Mouse (Mus musculus): ENCODE data around the gene Rnpep. TPM values are rescaled to one million over a fixed set of nuclear protein-coding genes. Genes with fewer than 3 reads are reported as not detected.
A peak's percentile ranks its signal among the peaks of the same experiment; 100 is the strongest.

The Rnpep gene
- total and polyA plus RNA-seq, 2 experiments = 20.2 to 22.0 TPM

DNA sequence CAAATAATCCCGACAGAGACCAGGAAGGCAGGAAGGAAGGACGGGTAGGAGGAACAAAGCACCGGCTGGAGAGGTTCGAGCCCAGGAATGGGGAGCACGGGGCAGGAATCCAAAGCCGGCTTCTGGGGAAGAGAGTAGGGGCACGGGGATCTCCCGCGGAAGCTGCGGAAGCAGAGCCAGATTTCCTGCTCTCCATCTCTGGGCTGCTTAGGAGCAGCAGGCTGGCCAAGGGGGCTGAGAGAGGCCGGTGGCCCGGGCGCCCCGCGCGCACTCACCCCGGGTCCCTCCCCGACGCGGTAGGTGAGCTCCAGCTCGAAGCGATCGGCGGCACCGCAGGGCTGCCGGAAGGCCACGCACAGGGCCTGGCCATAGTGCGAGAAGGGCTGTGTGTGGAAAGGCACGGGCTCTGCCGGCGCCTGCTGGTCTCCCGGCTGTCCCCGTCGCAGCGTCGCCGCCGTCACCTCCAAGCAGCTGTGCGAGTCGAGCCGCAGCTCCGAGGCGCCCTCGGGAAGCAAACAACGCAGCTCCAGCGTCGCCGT is 528 bp downstream of the Rnpep start:
- H3K79me2 ChIP-seq (ENCODE audit: control insufficient read depth, insufficient read depth, low read length) = no peaks in the 10 kb centered on the region; the same call in 1 of the 2 replicates
- under 1% methylated on average over 47 of the region's 48 CpGs for WGBS
- peak overlapping the region; percentile 88 for H3K27ac ChIP-seq (replicated peaks; ENCODE audit: insufficient read depth, low read depth, low read length)
- H3K4me3 ChIP-seq (ENCODE audit: insufficient read depth, low read depth, low read length) = peak overlapping the region; percentile 84
- TF ChIP-seq CTCF (IDR thresholded peaks at IDR 0.05; ENCODE audit: low read depth, low read length) (no peak), POLR2A (IDR thresholded peaks at IDR 0.05; ENCODE audit: extremely low read depth, insufficient read depth, low read length) (no peak)
- H3K9ac ChIP-seq (ENCODE audit: low read depth, low read length) = peak overlapping the region; percentile 94
- peak; percentile 43 for DNase-seq (ENCODE audit: extremely low read depth, low read depth, low spot score)
- no peaks in the 10 kb centered on the region for H3K27me3 ChIP-seq (ENCODE audit: control insufficient read depth, insufficient read depth, low read length)
- peaks cover 12% of the 10 kb centered on the region for H3K4me1 ChIP-seq (ENCODE audit: control insufficient read depth, insufficient read depth, low read length)
- H3K36me3 ChIP-seq (ENCODE audit: control insufficient read depth, insufficient read depth, low read length) = peaks cover 11% of the 10 kb centered on the region

DNA sequence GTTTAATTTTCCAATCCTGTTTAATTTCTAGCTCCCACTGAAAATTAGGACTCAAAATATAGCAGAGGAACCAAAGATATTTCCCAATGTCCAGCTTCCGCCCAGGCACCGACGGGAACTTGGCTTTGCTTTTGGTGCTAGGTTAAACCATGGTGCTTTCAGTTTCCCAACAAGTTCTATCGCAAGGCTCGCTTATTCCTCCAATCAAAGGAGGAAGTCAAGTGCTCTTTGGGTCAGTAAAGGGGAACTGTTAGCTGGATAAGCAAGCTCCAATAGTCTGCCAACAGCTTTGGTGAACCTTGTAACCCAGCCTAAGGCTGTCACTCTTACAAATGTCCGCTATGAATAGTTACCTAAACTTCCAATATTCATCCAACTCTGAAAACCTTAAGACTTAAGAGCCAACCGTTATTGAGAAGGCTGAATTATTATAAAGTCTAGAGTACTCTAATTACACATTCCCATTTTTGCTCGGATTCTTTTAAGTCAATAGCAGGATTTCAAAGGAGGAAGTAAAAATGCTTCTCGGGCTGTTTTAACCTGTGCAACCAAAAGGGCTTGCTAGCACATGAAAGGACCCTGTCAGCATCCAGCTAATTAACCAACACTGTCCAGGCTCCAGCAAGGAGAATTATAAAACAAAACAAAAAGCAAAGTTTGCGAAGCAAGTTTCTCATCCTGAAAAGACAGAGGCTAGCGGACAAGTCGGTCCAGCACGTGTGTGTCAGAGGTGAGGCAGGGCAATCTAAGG is 1.2 kb downstream of the Rnpep start:
- H3K27me3 ChIP-seq (ENCODE audit: control insufficient read depth, insufficient read depth, low read length) = no peaks in the 10 kb centered on the region
- peak overlapping the region; percentile 84 for H3K4me3 ChIP-seq (ENCODE audit: insufficient read depth, low read depth, low read length)
- under 1% methylated on average over 13 of the region's 13 CpGs for WGBS
- H3K36me3 ChIP-seq (ENCODE audit: control insufficient read depth, insufficient read depth, low read length) = peaks cover 16% of the 10 kb centered on the region
- DNase-seq (ENCODE audit: extremely low read depth, low read depth, low spot score) = peak; percentile 96
- peaks cover 12% of the 10 kb centered on the region for H3K4me1 ChIP-seq (ENCODE audit: control insufficient read depth, insufficient read depth, low read length)
- H3K9ac ChIP-seq (ENCODE audit: low read depth, low read length) = peak overlapping the region; percentile 94
- peak overlapping the region; percentile 88 for H3K27ac ChIP-seq (replicated peaks; ENCODE audit: insufficient read depth, low read depth, low read length)
- no peaks in the 10 kb centered on the region; the same call in 1 of the 2 replicates for H3K79me2 ChIP-seq (ENCODE audit: control insufficient read depth, insufficient read depth, low read length)
- TF ChIP-seq CTCF (IDR thresholded peaks at IDR 0.05; ENCODE audit: low read depth, low read length) (no peak), POLR2A (IDR thresholded peaks at IDR 0.05; ENCODE audit: extremely low read depth, insufficient read depth, low read length) (no peak)

DNA sequence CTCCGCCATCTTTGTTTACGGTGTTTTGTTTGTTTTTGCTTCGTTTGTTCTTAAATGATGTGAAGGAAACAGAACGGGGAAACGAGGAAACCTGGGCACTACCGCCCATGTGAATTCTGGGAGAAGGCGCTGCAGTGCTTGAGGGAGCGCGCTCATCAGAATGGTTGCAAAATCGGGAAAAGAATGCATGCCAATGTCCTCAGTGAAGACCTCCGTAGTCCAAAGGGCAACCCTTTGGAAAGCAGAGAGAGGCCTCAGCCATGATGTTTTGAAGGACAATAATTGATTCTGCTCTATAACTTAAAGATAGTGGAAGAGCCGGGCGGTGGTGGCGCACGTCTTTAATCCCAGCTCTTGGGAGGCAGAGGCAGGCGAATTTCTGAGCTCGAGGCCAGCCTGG is 2.0 kb downstream of the Rnpep start:
- no peak for TF ChIP-seq POLR2A (IDR thresholded peaks at IDR 0.05; ENCODE audit: extremely low read depth, insufficient read depth, low read length)
- TF ChIP-seq CTCF (IDR thresholded peaks at IDR 0.05; ENCODE audit: low read depth, low read length) = no peak
- peak; percentile 68 for DNase-seq (ENCODE audit: extremely low read depth, low read depth, low spot score)
- WGBS = 47% methylated on average over 17 of the region's 17 CpGs
- Histone ChIP-seq H3K27me3 (ENCODE audit: control insufficient read depth, insufficient read depth, low read length) (no peaks in the 10 kb centered on the region), H3K4me3 (ENCODE audit: insufficient read depth, low read depth, low read length) (peak overlapping the region; percentile 13; the same call in 1 of the 2 replicates), H3K79me2 (ENCODE audit: control insufficient read depth, insufficient read depth, low read length) (no peaks in the 10 kb centered on the region; the same call in 1 of the 2 replicates), H3K27ac (replicated peaks; ENCODE audit: insufficient read depth, low read depth, low read length) (peak overlapping the region; percentile 77), H3K4me1 (ENCODE audit: control insufficient read depth, insufficient read depth, low read length) (peaks cover 12% of the 10 kb centered on the region), H3K9ac (ENCODE audit: low read depth, low read length) (no peak overlapping the region), H3K36me3 (ENCODE audit: control insufficient read depth, insufficient read depth, low read length) (peaks cover 25% of the 10 kb centered on the region)

DNA sequence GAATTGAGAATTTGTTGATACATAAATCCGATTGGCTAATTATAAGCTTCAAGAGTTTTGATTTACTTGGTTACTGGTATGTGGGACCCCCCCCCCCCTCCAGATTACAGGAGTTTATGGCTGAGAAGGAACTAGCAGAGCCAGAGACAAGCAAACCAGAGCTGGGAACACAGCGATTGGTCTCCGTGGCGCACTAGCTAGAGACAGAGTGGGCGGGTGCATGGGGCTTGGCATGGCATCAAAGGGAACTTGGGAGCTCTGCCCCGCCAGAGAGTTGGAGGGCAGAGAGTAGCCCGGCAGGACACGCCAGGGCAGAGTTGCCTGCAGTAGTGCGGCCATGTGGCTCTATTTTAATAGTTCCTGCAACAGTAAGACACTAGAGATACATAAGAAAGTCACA is 3.2 kb downstream of the Rnpep start:
- Histone ChIP-seq H3K4me1 (ENCODE audit: control insufficient read depth, insufficient read depth, low read length) (peaks cover 12% of the 10 kb centered on the region), H3K4me3 (ENCODE audit: insufficient read depth, low read depth, low read length) (no peak overlapping the region), H3K36me3 (ENCODE audit: control insufficient read depth, insufficient read depth, low read length) (peaks cover 35% of the 10 kb centered on the region), H3K79me2 (ENCODE audit: control insufficient read depth, insufficient read depth, low read length) (no peaks in the 10 kb centered on the region; the same call in 1 of the 2 replicates), H3K27ac (replicated peaks; ENCODE audit: insufficient read depth, low read depth, low read length) (no peak overlapping the region), H3K9ac (ENCODE audit: low read depth, low read length) (no peak overlapping the region), H3K27me3 (ENCODE audit: control insufficient read depth, insufficient read depth, low read length) (no peaks in the 10 kb centered on the region)
- DNase-seq (ENCODE audit: extremely low read depth, low read depth, low spot score) = peak; percentile 85
- 20% methylated on average over 9 of the region's 9 CpGs for WGBS
- TF ChIP-seq CTCF (IDR thresholded peaks at IDR 0.05; ENCODE audit: low read depth, low read length) (no peak), POLR2A (IDR thresholded peaks at IDR 0.05; ENCODE audit: extremely low read depth, insufficient read depth, low read length) (no peak)

DNA sequence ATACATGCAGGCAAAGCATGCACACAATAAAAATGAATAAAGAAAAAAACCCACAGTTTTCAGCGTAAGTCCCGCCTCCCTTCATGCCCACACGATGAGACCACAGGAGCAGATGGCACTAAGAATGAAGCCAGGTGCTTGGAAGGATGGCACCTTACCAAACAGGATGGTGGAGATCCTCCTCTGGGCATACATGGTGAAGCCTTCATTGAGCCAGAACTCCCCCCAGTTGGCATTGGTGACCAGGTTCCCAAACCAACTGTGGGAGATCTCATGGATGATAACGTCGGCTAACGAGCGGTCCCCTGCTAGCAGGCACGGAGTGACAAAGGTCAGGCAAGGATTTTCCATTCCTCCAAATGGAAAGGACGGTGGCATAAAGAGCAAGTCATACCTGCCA is 12.5 kb downstream of the Rnpep start:
- Histone ChIP-seq H3K36me3 (ENCODE audit: control insufficient read depth, insufficient read depth, low read length) (peaks cover 54% of the 10 kb centered on the region), H3K79me2 (ENCODE audit: control insufficient read depth, insufficient read depth, low read length) (no peaks in the 10 kb centered on the region), H3K27ac (replicated peaks; ENCODE audit: insufficient read depth, low read depth, low read length) (no peak overlapping the region), H3K4me3 (ENCODE audit: insufficient read depth, low read depth, low read length) (no peak overlapping the region), H3K4me1 (ENCODE audit: control insufficient read depth, insufficient read depth, low read length) (no peaks in the 10 kb centered on the region; the same call in 1 of the 2 replicates), H3K27me3 (ENCODE audit: control insufficient read depth, insufficient read depth, low read length) (no peaks in the 10 kb centered on the region), H3K9ac (ENCODE audit: low read depth, low read length) (no peak overlapping the region)
- DNase-seq (ENCODE audit: extremely low read depth, low read depth, low spot score) = no peak
- WGBS = 94% methylated on average over 9 of the region's 9 CpGs
- TF ChIP-seq CTCF (IDR thresholded peaks at IDR 0.05; ENCODE audit: low read depth, low read length) (no peak), POLR2A (IDR thresholded peaks at IDR 0.05; ENCODE audit: extremely low read depth, insufficient read depth, low read length) (no peak)
